Mouse (Mus musculus): Measurements from ENCODE around the gene Canx. TPM values are rescaled to one million over a fixed set of nuclear protein-coding genes. Genes with fewer than 3 reads are reported as not detected.

Gene Canx
- polyA plus RNA-seq, 1 experiment from 2014 or later = 269 TPM

DNA sequence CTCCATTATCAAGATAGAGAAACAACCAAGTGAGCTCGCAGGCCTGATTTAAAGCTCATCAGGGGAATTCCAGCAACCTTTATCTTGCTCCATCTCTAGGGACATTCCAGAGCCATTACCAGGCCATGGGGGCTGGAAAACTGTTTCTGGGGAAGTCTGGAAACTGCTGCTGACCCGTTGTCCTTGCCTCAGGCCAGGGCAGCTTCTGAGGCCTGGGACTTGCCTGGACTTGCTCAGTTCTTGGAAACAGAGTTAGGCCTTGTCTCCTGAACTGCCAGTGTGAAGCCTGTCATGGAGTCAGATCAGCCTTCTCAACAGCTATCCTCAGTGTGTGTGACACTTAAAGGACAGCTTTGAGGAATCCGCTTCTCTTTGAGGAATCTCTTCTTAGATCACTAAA is 73.3 kb downstream of the Canx start:
- H3K36me3 ChIP-seq (ENCODE audit: insufficient read depth) = peaks cover 17% of the 10 kb centered on the region; the same call in 1 of the 2 replicates
- peaks cover 7% of the 10 kb centered on the region; the same call in 1 of the 2 replicates for H3K4me1 ChIP-seq (ENCODE audit: insufficient read depth)
- peak overlapping the region; percentile 13; the same call in 1 of the 2 replicates for H3K27ac ChIP-seq (ENCODE audit: low read depth)
- WGBS = 36% methylated on average over 3 of the region's 3 CpGs
- TF ChIP-seq CTCF (IDR thresholded peaks at IDR 0.05; ENCODE audit: low read depth) = no peak
- H3K27me3 ChIP-seq (ENCODE audit: insufficient read depth, low read length) = no peaks in the 10 kb centered on the region
- no peak overlapping the region for H3K4me3 ChIP-seq (ENCODE audit: low read depth, low read length)
- no peaks in the 10 kb centered on the region for H3K9me3 ChIP-seq (ENCODE audit: low read depth, low read length)
- ATAC-seq (ENCODE audit: insufficient read depth) (0 out of 2 replicates have a peak, but pooled peaks have one; percentile 21), DNase-seq (no peak)
- no peak overlapping the region for H3K9ac ChIP-seq
- no peak overlapping the region for H3K4me2 ChIP-seq

DNA sequence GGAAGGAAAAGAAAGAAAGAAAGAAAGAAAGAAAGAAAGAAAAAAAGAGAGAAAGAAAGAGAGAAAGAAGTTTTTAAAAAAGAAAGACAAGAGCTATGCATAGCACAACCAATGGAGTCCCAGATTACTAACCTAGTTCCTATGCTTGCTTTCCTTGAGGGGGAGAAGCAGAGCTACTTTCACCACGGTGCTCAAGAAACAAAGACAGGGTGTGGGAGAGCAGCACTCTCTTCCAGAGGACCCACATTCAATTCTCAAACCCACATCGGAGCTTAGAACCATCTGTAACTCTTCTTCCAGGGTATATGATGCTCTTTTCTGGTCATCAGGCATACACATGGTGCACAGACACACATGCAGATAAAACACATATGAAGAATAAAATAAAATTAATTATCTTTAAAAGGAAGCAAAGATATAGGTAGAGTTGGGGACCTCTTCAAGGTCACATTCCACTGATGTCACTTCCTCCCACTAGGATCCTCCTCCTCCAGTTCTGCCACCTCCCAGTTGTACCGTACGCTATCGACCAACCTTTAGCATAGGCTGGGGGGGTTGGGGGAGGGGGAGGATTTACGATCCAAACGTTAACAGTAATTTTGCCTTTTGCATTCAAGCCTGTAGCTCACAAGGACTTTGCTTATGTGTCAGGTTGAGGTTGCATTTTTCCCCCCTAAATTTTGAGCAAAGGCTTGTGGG is 76.9 kb downstream of the Canx start:
- no peak for ATAC-seq (ENCODE audit: insufficient read depth)
- no peak overlapping the region for H3K9ac ChIP-seq
- no peaks in the 10 kb centered on the region for H3K27me3 ChIP-seq (ENCODE audit: insufficient read depth, low read length)
- peaks cover 7% of the 10 kb centered on the region; the same call in 1 of the 2 replicates for H3K4me1 ChIP-seq (ENCODE audit: insufficient read depth)
- H3K36me3 ChIP-seq (ENCODE audit: insufficient read depth) = no peaks in the 10 kb centered on the region
- DNase-seq = no peak
- H3K9me3 ChIP-seq (ENCODE audit: low read depth, low read length) = no peaks in the 10 kb centered on the region
- H3K27ac ChIP-seq (ENCODE audit: low read depth) = no peak overlapping the region
- H3K4me2 ChIP-seq = no peak overlapping the region
- no peak overlapping the region for H3K4me3 ChIP-seq (ENCODE audit: low read depth, low read length)
- WGBS = 77% methylated on average over 7 of the region's 7 CpGs
- no peak for TF ChIP-seq CTCF (IDR thresholded peaks at IDR 0.05; ENCODE audit: low read depth)

GRCm38 (mm10) chr11:50245269-50245668 is 80.2 kb downstream of the Canx start:
- Histone ChIP-seq H3K9me3 (ENCODE audit: low read depth, low read length) (no peaks in the 10 kb centered on the region), H3K4me2 (no peak overlapping the region), H3K36me3 (ENCODE audit: insufficient read depth) (no peaks in the 10 kb centered on the region), H3K27me3 (ENCODE audit: insufficient read depth, low read length) (no peaks in the 10 kb centered on the region), H3K9ac (no peak overlapping the region), H3K4me1 (ENCODE audit: insufficient read depth) (no peaks in the 10 kb centered on the region), H3K4me3 (ENCODE audit: low read depth, low read length) (no peak overlapping the region), H3K27ac (ENCODE audit: low read depth) (no peak overlapping the region)
- DNase-seq (no peak), ATAC-seq (ENCODE audit: insufficient read depth) (no peak)
- 66% methylated on average over 5 of the region's 5 CpGs for WGBS
- no peak for TF ChIP-seq CTCF (IDR thresholded peaks at IDR 0.05; ENCODE audit: low read depth)

MicroRNAs within 50 kb of the gene (microRNA counts, 519-probe panel; counts per million panel counts)
- 2,536 counts per million, percentile 46 among the panel's probes with 10 or more counts for microRNA mmu-miR-804

Small RNA genes within 50 kb of the gene (microRNA-seq; reads per million reads assigned to microRNA genes)
- gene Mir804 (ENCODE audit: borderline number of aligned reads) = not detected

Other genes starting within 250 kb of the Canx start
- gene Tbc1d9b, start 194.3 kb downstream of the Canx start, polyA plus RNA-seq (2014; fragmentation: Nextera tagmentation; extraction: Ambion mirVana) = 45.3 and 46.2 TPM in 2 replicates
- 18.4 and 20.3 TPM in 2 replicates for gene Mrnip, start 151.2 kb downstream of the Canx start, polyA plus RNA-seq (2014; fragmentation: Nextera tagmentation; extraction: Ambion mirVana)
- gene Sqstm1, start 114.8 kb downstream of the Canx start, polyA plus RNA-seq (2014; fragmentation: Nextera tagmentation; extraction: Ambion mirVana) = 205 and 209 TPM in 2 replicates
- 32.8 and 44.2 TPM in 2 replicates for gene Mgat4b, start 114.8 kb downstream of the Canx start, polyA plus RNA-seq (2014; fragmentation: Nextera tagmentation; extraction: Ambion mirVana)
- 2.1 and 3.2 TPM in 2 replicates for gene Ltc4s, start 87.1 kb downstream of the Canx start, polyA plus RNA-seq (2014; fragmentation: Nextera tagmentation; extraction: Ambion mirVana)
- 11.1 and 11.5 TPM in 2 replicates for gene Maml1, start 33.4 kb downstream of the Canx start, polyA plus RNA-seq (2014; fragmentation: Nextera tagmentation; extraction: Ambion mirVana)
- gene Cby3, start 28.8 kb upstream of the Canx start, polyA plus RNA-seq (2014; fragmentation: Nextera tagmentation; extraction: Ambion mirVana) = 0.37 and 0.66 TPM in 2 replicates
- gene Hnrnph1, start 51.3 kb upstream of the Canx start, polyA plus RNA-seq (2014; fragmentation: Nextera tagmentation; extraction: Ambion mirVana) = 573 and 582 TPM in 2 replicates
- 24.4 and 25.9 TPM in 2 replicates for gene Rufy1, start 105.5 kb upstream of the Canx start, polyA plus RNA-seq (2014; fragmentation: Nextera tagmentation; extraction: Ambion mirVana)

Data from lung, embryonic 14.5 days (tissue).